Mouse (Mus musculus) heart, postnatal 4 days (tissue): ENCODE measurements around the gene Jtb. TPM values are rescaled to one million over a fixed set of nuclear protein-coding genes. Genes with fewer than 3 reads are reported as not detected.
"Not testable (repeated sequence)": the region's sequence is repeated elsewhere in the genome, so short reads cannot be mapped to it uniquely, and the experiment has no call there.

Source experiments
- DNase-seq: peaks from one replicate; pipeline ENCODE4 v3.0.0; 2021
- total RNA-seq, 2 experiments: library from RNA; stranded (reverse); gene quantifications; 2 replicates each; pipeline ENCODE4 v1.2.3; 2021

Gene Jtb
- total RNA-seq, 2 experiments from 2014 or later = 40.9 to 47.4 TPM

DNA sequence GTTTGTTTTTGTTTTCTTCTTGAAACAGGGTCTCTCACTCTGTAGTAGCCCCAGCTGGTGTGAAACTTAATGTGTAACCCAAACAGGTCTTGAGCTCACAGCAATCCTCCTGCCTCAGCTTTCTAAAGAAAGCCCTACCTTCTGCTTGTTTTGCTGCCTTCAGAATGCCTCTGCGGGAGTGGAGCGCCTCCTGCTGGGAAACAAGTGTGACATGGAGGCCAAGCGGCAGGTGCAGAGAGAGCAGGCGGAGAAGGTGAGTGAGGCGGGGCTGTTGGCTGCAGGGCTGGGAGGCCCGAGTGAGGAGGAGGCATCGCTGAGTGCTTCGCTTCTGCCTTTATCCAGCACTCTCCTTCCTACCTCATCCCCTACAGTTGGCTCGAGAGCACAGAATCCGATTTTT lies 7.1 kb upstream of the Jtb start:
- no peak for DNase-seq

GRCm38 (mm10) chr3:90231075-90231474 lies 322 bp upstream of the Jtb start:
- no peak for DNase-seq

DNA sequence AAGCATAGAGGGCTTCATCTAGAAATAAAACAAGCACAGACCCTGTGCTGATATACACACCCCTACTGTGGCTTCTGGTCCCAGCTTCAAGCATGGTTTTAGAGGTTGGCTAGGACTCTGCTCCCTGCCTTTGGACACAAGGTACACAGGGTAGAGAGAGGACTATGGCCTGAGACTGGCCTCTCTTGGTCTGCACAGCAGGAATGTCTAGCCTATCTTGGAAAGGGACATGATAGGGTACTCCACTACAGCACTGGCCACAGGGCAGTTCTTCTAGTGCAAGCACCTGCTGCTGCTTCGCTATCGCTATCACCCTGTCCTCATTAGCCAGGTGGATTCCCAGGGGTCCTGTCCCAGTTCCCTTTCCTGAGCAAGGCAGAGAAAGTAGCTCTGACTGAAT lies 9.9 kb downstream of the Jtb start:
- DNase-seq = no peak

GRCm38 (mm10) chr3:90241669-90242358 lies 10.4 kb downstream of the Jtb start:
- DNase-seq = no peak

GRCm38 (mm10) chr3:90242984-90243775 lies 11.8 kb downstream of the Jtb start, which contains the start of gene Creb3l4:
Gene Creb3l4 (minus strand): TSS chr3:90243512.
- peak; percentile 68 for DNase-seq

DNA sequence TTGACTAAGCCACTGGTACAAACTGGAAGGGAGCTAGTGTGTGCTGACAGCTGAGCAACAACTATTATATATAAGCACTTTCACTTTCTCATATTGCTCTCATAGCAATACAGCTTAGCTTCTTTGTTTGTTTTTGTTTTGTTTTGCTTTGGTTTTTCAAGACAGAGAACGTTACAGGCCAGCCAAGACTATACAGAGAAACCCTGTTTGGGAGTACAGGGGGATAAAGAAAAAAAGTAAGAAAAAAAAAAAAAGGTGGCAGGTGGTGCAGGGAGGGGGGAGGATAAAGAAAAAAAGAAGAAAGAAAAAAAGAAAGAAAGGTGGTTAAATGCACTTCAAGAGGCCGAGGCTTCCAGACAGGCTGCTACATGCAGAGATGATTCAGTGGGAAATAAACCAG lies 14.0 kb downstream of the Jtb start:
- no peak for DNase-seq

GRCm38 (mm10) chr3:90247630-90247959 lies 16.2 kb downstream of the Jtb start:
- DNase-seq = no peak

GRCm38 (mm10) chr3:90247960-90248745 lies 16.8 kb downstream of the Jtb start, which contains the start of gene Slc39a1:
Gene Slc39a1 (plus strand): TSS chr3:90248172.
- DNase-seq = peak; percentile 95

GRCm38 (mm10) chr3:90248746-90249100 lies 17.3 kb downstream of the Jtb start:
- peak; percentile 52 for DNase-seq

DNA sequence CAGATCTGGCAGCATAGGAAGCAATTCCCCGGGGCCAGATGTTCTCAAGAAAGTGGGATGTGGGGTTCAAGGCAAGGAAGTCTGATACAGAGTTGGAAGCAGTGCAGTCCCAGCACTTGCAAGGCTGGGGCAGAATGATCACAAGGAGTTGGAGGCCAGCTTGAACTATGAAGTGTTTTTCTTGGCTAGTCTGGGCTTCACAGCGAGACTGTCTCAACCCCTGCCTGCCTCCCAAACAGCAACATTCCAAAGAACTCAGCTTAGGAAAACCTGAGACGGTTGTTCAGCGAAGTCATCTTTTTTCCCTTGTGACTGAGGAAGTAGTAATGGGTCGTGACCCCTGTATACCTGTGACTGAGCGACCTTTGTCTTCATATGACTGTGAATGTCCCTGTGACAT lies 19.4 kb downstream of the Jtb start:
- DNase-seq = no peak

- DNase-seq = not testable (repeated sequence)
Measured at GRCm38 (mm10) chr3:90251731-90252226, 20.4 kb downstream of the Jtb start.

DNA sequence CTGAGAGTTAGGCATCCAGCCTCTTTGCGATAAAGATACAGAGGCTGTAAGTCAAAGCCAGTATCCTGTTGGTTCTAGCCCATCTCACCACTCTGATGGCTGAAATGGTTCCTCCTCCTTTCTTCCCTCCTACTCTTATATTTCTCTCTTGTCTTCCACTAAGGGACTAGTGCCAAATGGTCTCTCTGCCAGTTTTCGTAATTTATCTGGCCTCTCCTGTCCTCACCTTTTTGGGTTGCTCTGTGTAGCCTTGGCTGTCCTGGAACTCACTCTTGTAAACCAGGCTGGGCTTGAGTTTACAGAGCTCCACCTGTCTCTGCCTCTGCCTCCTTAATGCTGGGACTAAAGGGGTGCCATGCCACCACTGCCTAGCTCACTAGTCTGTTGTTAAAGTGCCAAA lies 21.3 kb downstream of the Jtb start:
- DNase-seq = not testable (repeated sequence)

DNA sequence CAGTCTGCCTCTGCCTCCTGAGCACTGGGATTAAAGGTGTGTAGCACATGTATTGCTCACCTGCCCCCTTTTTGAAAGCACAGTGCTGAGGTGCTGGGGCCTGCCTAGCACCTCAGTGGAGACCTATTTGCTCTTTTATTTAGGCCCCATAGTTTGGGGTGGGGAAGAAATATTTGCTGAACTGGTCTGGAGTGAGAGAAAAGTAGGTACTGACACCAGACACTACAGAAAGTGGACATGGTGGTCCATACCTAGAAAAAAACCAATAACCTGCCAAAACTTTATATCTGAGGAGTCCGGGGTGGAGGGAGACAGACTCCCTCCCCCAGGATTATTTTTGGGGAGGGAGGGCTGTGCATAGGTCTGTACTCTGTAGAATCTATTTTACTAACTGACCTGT lies 21.8 kb downstream of the Jtb start:
- DNase-seq = not testable (repeated sequence)

DNA sequence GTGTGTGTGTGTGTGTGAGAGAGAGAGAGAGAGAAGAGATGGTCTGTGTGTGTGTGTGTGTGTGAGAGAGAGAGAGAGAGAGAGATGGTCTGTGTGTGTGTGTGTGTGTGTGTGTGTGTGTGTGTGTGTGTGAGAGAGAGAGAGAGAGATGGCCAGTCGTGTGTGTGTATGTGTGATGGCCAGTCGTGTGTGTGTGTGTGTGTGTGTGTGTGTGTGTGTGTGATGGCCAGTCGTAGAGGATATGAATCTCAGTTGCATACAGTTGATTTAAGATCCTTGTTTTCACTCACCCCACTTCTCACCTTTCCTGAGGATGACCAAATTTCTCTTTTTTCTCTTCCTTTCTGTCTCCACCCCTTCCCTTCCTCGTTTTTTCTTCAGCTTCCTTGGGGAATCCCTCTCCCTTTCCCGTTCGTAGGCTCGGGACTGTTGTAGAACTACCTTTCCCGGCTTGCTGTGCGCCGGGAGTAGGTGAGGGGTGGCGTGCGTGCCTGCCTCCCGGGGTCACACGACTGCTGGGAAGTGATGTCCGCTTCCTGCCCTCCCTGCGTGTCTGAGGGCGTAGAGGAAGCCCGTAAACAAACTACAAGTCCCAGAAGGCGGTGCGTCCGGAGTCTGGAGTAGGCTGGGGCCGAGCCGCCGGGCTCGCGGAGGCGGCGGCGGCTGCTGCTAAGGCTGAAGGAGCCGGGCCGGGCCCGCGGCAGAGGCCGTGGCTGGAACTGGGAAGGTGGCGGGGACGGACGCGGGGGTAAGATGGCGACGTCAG lies 22.4 kb downstream of the Jtb start, which contains the start of gene Crtc2:
Crtc2 (plus strand) TSS at position 511 of the 766 bp plus-strand sequence.
- peak; percentile 95 for DNase-seq

- DNase-seq = no peak
Measured at GRCm38 (mm10) chr3:90254419-90255193, 23.2 kb downstream of the Jtb start.

DNA sequence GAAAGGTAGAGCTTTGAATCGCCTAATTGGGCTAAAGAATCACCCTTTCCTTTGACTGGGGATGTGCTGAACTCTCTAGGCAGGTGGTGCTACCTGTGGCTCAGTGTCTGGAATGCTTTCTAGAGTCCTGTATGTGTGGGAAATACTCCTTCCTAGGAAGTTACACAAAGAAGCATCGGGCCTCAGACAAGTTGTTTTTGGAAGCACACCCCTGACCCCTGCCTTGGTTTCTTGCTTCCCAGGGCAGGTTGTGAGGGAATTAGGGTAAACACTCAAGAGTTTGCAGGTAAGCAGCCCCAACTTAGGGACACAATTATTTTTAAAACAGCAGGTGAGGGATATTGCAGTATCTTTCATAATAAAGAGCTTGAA lies 23.8 kb downstream of the Jtb start:
- no peak for DNase-seq

DNA sequence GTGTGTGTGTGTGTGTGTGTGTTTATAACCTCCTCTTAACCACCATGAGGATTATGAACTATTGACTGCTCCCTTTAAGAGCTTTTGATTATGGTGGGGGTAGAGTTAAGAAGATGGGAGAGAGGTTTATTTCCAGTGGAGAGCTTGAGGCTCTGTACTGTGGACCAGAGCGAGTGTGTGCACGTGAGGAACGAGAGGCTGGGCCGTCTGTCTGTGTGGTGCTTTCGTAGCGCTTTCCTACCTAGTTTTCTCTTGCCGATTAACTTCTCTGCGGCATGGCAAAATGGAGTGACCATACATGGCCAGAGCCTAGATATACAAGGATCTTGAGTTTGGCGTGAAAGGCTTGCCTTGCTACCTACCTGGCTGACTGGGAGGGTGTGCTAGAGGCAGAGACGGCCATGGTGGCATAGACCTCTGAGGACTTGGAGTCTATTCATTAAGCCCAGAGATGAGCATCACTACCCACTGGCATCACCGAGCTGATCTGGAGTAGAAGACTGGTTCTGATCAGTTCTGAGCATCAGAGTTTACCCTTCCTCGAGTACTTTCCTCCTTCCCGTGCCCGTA lies 24.5 kb downstream of the Jtb start:
- DNase-seq = no peak

DNA sequence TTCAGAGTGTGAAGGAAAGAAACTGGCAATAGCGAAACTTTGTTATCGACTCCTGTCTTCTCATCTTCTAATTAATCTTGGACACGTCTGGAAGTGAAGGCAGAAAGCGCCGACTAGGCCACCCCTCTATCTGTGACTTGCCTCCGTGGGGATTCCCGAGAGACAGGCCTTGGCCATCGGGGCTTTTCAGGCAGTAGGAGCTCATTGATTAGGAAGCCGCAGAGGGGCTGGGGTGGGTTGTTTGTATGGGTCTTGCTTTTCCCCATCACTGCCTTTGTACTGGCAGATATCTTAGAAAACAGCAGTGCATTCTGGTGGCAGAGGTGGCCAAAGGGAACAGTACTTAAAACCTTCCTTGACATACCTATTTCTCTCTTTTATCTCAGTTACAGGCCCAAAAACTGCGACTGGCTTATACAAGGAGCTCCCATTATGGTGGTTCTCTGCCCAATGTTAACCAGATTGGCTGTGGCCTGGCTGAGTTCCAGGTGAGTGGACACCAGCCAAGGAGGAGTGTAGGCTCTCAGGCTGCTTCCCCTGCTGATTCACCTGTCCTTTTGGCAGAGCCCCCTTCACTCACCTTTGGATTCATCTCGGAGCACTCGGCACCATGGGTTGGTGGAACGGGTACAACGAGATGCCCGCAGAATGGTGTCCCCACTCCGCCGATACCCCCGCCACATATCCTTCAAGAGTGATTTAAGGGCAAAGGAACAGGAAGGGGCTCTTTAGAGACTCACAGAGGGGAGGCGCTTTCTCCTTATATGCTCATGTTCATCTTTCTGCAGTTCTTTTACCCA lies 25.5 kb downstream of the Jtb start:
- no peak for DNase-seq

DNA sequence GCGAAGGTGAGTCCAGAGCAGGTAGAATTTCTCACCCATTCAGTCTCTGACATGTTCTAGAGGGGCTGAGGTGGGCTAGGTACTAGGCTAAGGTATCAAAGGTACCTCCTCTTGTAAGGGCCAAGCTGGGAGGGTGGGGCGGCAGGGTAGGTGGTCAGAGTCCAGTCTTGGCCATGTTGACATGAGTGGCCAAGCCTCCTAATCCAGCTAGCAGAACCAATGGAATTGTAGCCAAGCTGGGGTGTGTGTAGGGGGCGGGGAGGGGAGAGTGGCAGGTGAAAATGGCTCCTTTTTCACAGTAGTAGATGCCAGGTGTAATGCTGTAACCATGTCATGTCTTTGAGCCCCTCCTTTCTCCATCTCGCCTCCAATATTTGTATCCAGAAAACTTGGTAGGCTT lies 27.1 kb downstream of the Jtb start:
- no peak for DNase-seq

- DNase-seq = no peak
Measured at GRCm38 (mm10) chr3:90263121-90263771, 31.8 kb downstream of the Jtb start.
